Mouse (Mus musculus) CH12.LX (cell line): ENCODE measurements at regions not wholly inside any gene's neighbourhood (a gene's known extent, or its start where the extent isn't known, plus 50 kb on each side); places are given as distances from the start of the nearest gene placed in this dataset.

ENCODE experiments used
- DNase-seq: peaks from one replicate; pipeline ENCODE4 v3.0.0-alpha.2; 2013; ENCODE audit errors: extremely low read depth
- H3K27ac ChIP-seq: 2 replicates; pipeline ENCODE4 v1.5.1; 2012; ENCODE audit warnings: low read depth, mild to moderate bottlenecking, control low read depth, moderate library complexity; ENCODE audit not compliant: insufficient read depth
- H3K27me3 ChIP-seq: replicated peaks from 2 replicates; pipeline ENCODE3; 2012; ENCODE audit warnings: inconsistent platforms
- H3K36me3 ChIP-seq, 2 experiments: replicated peaks in 1 of 2; 2 replicates each; pipeline versions ENCODE3 to v1.6.1; 2012; ENCODE audit warnings: inconsistent platforms in 1 of 2, low read length in 1 of 2, mild to moderate bottlenecking in 1 of 2, mixed read lengths in 1 of 2, moderate library complexity in 1 of 2; ENCODE audit not compliant: control insufficient read depth in 1 of 2, insufficient read depth in 1 of 2
- H3K4me1 ChIP-seq, 2 experiments: 2 replicates each; pipeline ENCODE4 v1.6.1; 2012; ENCODE audit warnings: inconsistent platforms in 1 of 2, moderate library complexity in 1 of 2; ENCODE audit not compliant: insufficient read depth in 2 of 2, control insufficient read depth in 1 of 2
- H3K4me2 ChIP-seq: 2 replicates; pipeline ENCODE4 v1.6.1; 2012; ENCODE audit warnings: low read depth, mild to moderate bottlenecking, control low read depth; ENCODE audit not compliant: poor library complexity, insufficient read depth, severe bottlenecking
- H3K4me3 ChIP-seq, 3 experiments: fragments of 150-350 bp in 1 of 3; sonication (generic) in 1 of 3; replicated peaks in 1 of 3; 2 replicates each; pipeline versions ENCODE3 to v1.5.1; 2011 to 2012; ENCODE audit warnings: low read depth in 2 of 3, low read length in 2 of 3, mild to moderate bottlenecking in 2 of 3, moderate library complexity in 2 of 3, control low read depth in 1 of 3, improper control_type of control experiment in 1 of 3, inconsistent platforms in 1 of 3, mixed read lengths in 1 of 3; ENCODE audit not compliant: poor library complexity in 1 of 3
- H3K79me2 ChIP-seq: replicated peaks from 2 replicates; pipeline ENCODE4 v1.6.1; 2012; ENCODE audit warnings: mild to moderate bottlenecking, moderate library complexity; ENCODE audit not compliant: control insufficient read depth, poor library complexity, insufficient read depth, severe bottlenecking; ENCODE audit errors: extremely low read depth
- H3K9ac ChIP-seq: 2 replicates; pipeline ENCODE4 v1.6.1; 2012; ENCODE audit warnings: low read depth, mild to moderate bottlenecking, control low read depth, moderate library complexity; ENCODE audit not compliant: insufficient read depth
- H3K9me3 ChIP-seq: replicated peaks from 2 replicates; pipeline ENCODE3; 2012; ENCODE audit warnings: low read length, inconsistent platforms, mixed read lengths
- CHD1 ChIP-seq: IDR thresholded peaks from 2 replicates; pipeline ENCODE4 v1.6.1; 2012; ENCODE audit warnings: low read depth, low read length, improper control_type of control experiment, inconsistent platforms
- EP300 ChIP-seq: IDR thresholded peaks from 2 replicates; pipeline ENCODE4 v1.6.1; 2011; ENCODE audit warnings: low read length, improper control_type of control experiment
- ETS1 ChIP-seq: conservative IDR thresholded peaks from 2 replicates; pipeline ENCODE4 v1.6.1; 2012; ENCODE audit warnings: low read depth, mild to moderate bottlenecking, inconsistent platforms, low read length, improper control_type of control experiment, moderate library complexity
- HCFC1 ChIP-seq: IDR thresholded peaks from 2 replicates; pipeline ENCODE4 v1.6.1; 2012; ENCODE audit warnings: low read depth, mild to moderate bottlenecking, inconsistent platforms, low read length, improper control_type of control experiment
- JUND ChIP-seq: conservative IDR thresholded peaks from 2 replicates; pipeline ENCODE4 v1.6.1; 2011; ENCODE audit warnings: low read depth, low read length, improper control_type of control experiment
- KAT2A ChIP-seq: IDR thresholded peaks from 2 replicates; pipeline ENCODE4 v1.6.1; 2012; ENCODE audit warnings: low read length, improper control_type of control experiment, inconsistent platforms; ENCODE audit not compliant: insufficient replicate concordance
- MAFK ChIP-seq: IDR thresholded peaks from 2 replicates; pipeline ENCODE4 v1.6.1; 2011; ENCODE audit warnings: low read length, improper control_type of control experiment; ENCODE audit not compliant: insufficient replicate concordance
- MAZ ChIP-seq: IDR thresholded peaks from 2 replicates; pipeline ENCODE4 v1.6.1; 2012; ENCODE audit warnings: low read depth, mild to moderate bottlenecking, inconsistent platforms, low read length, improper control_type of control experiment, moderate library complexity
- MEF2A ChIP-seq: IDR thresholded peaks from 2 replicates; pipeline ENCODE4 v1.6.1; 2014; ENCODE audit warnings: low read depth, mild to moderate bottlenecking, inconsistent platforms, low read length, improper control_type of control experiment, borderline replicate concordance
- MXI1 ChIP-seq: IDR thresholded peaks from 2 replicates; pipeline ENCODE4 v1.6.1; 2011; ENCODE audit warnings: mild to moderate bottlenecking, low read depth, low read length, improper control_type of control experiment
- MYC ChIP-seq: IDR thresholded peaks from 2 replicates; pipeline ENCODE4 v1.6.1; 2011; ENCODE audit warnings: low read depth, mild to moderate bottlenecking, improper control_type of control experiment, low read length
- PAX5 ChIP-seq: IDR thresholded peaks from 2 replicates; pipeline ENCODE4 v1.6.1; 2012; ENCODE audit warnings: low read length, inconsistent platforms, mixed read lengths
- RAD21 ChIP-seq: IDR thresholded peaks from 2 replicates; pipeline ENCODE4 v1.6.1; 2011; ENCODE audit warnings: low read depth, mild to moderate bottlenecking, low read length, improper control_type of control experiment, moderate library complexity
- SMC3 ChIP-seq: IDR thresholded peaks from 2 replicates; pipeline ENCODE4 v1.6.1; 2011; ENCODE audit warnings: low read depth, low read length, improper control_type of control experiment
- TCF12 ChIP-seq: IDR thresholded peaks from 2 replicates; pipeline ENCODE4 v1.6.1; 2014; ENCODE audit warnings: low read depth, mild to moderate bottlenecking, inconsistent platforms, low read length, improper control_type of control experiment
- UBTF ChIP-seq: IDR thresholded peaks from 2 replicates; pipeline ENCODE4 v1.6.1; 2012; ENCODE audit warnings: low read depth, mild to moderate bottlenecking, inconsistent platforms, low read length, improper control_type of control experiment, moderate library complexity
- ZC3H11A ChIP-seq: IDR thresholded peaks from 2 replicates; pipeline ENCODE4 v1.6.1; 2012; ENCODE audit warnings: low read depth, mild to moderate bottlenecking, inconsistent platforms, low read length, improper control_type of control experiment
- ZKSCAN1 ChIP-seq: IDR thresholded peaks from 2 replicates; pipeline ENCODE4 v1.6.1; 2012; ENCODE audit warnings: low read depth, inconsistent platforms, low read length, improper control_type of control experiment, borderline replicate concordance
- dilution Hi-C: fragments of 300-500 bp; cut with MboI; formaldehyde crosslinking; loops from 2 replicates; pipeline ENCODE4 v1.14.3; 2020; ENCODE audit warnings: low sequenced_read_pairs; ENCODE audit not compliant: extremely low pct_unique_long_range_greater_than_20kb, extremely low pct_ligation_motif_present
- in situ Hi-C: fragments of 300-500 bp; cut with MboI; formaldehyde crosslinking; loops from 3 replicates; pipeline ENCODE4 v1.14.3; 2019; ENCODE audit warnings: low sequenced_read_pairs, low pct_ligation_motif_present, low pct_unique_long_range_greater_than_20kb, mixed read lengths

GRCm38 (mm10) chr10:53463471-53463870 is 83.7 kb upstream of the Cep85l start:
- Histone ChIP-seq H3K36me3 (no peaks in the 10 kb centered on the region), H3K4me3 (no peak overlapping the region), H3K9ac (no peak overlapping the region), H3K4me2 (no peak overlapping the region), H3K9me3 (no peaks in the 10 kb centered on the region), H3K27me3 (no peaks in the 10 kb centered on the region), H3K4me1 (peaks cover 3 to 11% of the 10 kb centered on the region in 2 experiments; a peak in 3 of 4 replicates), H3K27ac (no peak overlapping the region), H3K79me2 (no peaks in the 10 kb centered on the region)
- no peak for DNase-seq
- in situ Hi-C loops (no loop called here), dilution Hi-C loops (no loop called here)
- no peak for TF ChIP-seq ZKSCAN1
- no peak for TF ChIP-seq TCF12
- TF ChIP-seq EP300, result no peak
- TF ChIP-seq RAD21, result no peak
- no peak for TF ChIP-seq MEF2A
- no peak for TF ChIP-seq MAFK
- no peak for TF ChIP-seq MXI1
- TF ChIP-seq UBTF, result no peak
- TF ChIP-seq MYC, result no peak
- TF ChIP-seq JUND, result no peak
- TF ChIP-seq SMC3, result no peak
- no peak for TF ChIP-seq ETS1
- no peak for TF ChIP-seq KAT2A
- no peak for TF ChIP-seq ZC3H11A
- no peak for TF ChIP-seq CHD1
- no peak for TF ChIP-seq MAZ

GRCm38 (mm10) chr10:53462449-53463308 is 82.9 kb upstream of the Cep85l start:
- TF ChIP-seq HCFC1, result no peak
- TF ChIP-seq PAX5, result no peak
- dilution Hi-C loops (no loop called here), in situ Hi-C loops (no loop called here)
- Histone ChIP-seq H3K27ac (no peak overlapping the region), H3K9ac (no peak overlapping the region), H3K4me3 (no peak overlapping the region), H3K36me3 (no peaks in the 10 kb centered on the region), H3K4me2 (no peak overlapping the region), H3K79me2 (no peaks in the 10 kb centered on the region), H3K9me3 (no peaks in the 10 kb centered on the region), H3K27me3 (no peaks in the 10 kb centered on the region), H3K4me1 (peaks cover 3 to 7% of the 10 kb centered on the region in 2 experiments; a peak in 3 of 4 replicates)
- no peak for DNase-seq
